Mouse (Mus musculus) heart, embryonic 12.5 days (tissue): ENCODE results near the gene Pcna. TPM values are rescaled to one million over a fixed set of nuclear protein-coding genes. Genes with fewer than 3 reads are reported as not detected.
"Not testable (repeated sequence)": the region's sequence is repeated elsewhere in the genome, so short reads cannot be mapped to it uniquely, and the experiment has no call there.

Experiments used
- ATAC-seq: fragments of 200-750 bp; cut with Nextera tagmentation; 2 replicates; pipeline ENCODE4 v1.8.0; 2017; ENCODE audit warnings: moderate TSS enrichment, moderate library complexity; ENCODE audit not compliant: insufficient number of reproducible peaks, low FRiP score
- H3K27ac ChIP-seq: fragments of 300-500 bp; sonication (generic); 2 replicates; pipeline ENCODE4 v1.5.1; 2016; ENCODE audit warnings: mild to moderate bottlenecking, moderate library complexity; ENCODE audit not compliant: poor library complexity, severe bottlenecking
- H3K27me3 ChIP-seq: fragments of 300-500 bp; sonication (generic); replicated peaks from 2 replicates; pipeline ENCODE4 v1.6.1; 2016; ENCODE audit warnings: mild to moderate bottlenecking, moderate library complexity
- H3K36me3 ChIP-seq: fragments of 300-500 bp; sonication (generic); 2 replicates; pipeline ENCODE4 v1.6.1; 2016; ENCODE audit warnings: mild to moderate bottlenecking, moderate library complexity
- H3K4me1 ChIP-seq: fragments of 300-500 bp; sonication (generic); replicated peaks from 2 replicates; pipeline ENCODE4 v1.6.1; 2016; ENCODE audit warnings: mild to moderate bottlenecking
- H3K4me2 ChIP-seq: fragments of 300-500 bp; sonication (generic); 2 replicates; pipeline ENCODE4 v1.6.1; 2016; ENCODE audit warnings: mild to moderate bottlenecking, moderate library complexity
- H3K4me3 ChIP-seq: fragments of 300-500 bp; sonication (generic); 2 replicates; pipeline ENCODE4 v1.5.1; 2016; ENCODE audit warnings: mild to moderate bottlenecking
- H3K9ac ChIP-seq: fragments of 300-500 bp; sonication (generic); 2 replicates; pipeline ENCODE4 v1.6.1; 2016; ENCODE audit warnings: mild to moderate bottlenecking, moderate library complexity
- H3K9me3 ChIP-seq: fragments of 300-500 bp; sonication (generic); replicated peaks from 2 replicates; pipeline ENCODE4 v1.6.1; 2016; ENCODE audit warnings: mild to moderate bottlenecking, moderate library complexity
- WGBS: fragments of 180-500 bp; shearing (Covaris S2); methylation state at CpG from one replicate; pipeline ENCODE4 v1.1.7; 2016; 5-methylcytosine and 5-hydroxymethylcytosine counted together
- polyA plus RNA-seq: library from polyadenylated mRNA; unstranded; fragments of >200 nt; fragmentation: Nextera tagmentation; extraction: Ambion mirVana; gene quantifications from 2 replicates; pipeline ENCODE4 v1.2.1, GENCODE M21; 2016

The Pcna gene
- polyA plus RNA-seq: 172 and 177 TPM in 2 replicates

GRCm38 (mm10) chr2:132252542-132253528 lies at the start of gene Pcna:
TSS of gene Pcna (minus strand) at chr2:132253314.
- peaks cover 25% of the 10 kb centered on the region for H3K4me1 ChIP-seq
- under 1% methylated on average over 78 of the region's 79 CpGs for WGBS
- peaks cover 20% of the 10 kb centered on the region for H3K36me3 ChIP-seq
- no peaks in the 10 kb centered on the region for H3K27me3 ChIP-seq
- peak within 1 kb of the TSS; percentile 78 for H3K9ac ChIP-seq
- H3K27ac ChIP-seq: peak within 1 kb of the TSS; percentile 87
- peak; percentile 100 for ATAC-seq
- H3K4me2 ChIP-seq: peak within 1 kb of the TSS; percentile 84
- peak within 1 kb of the TSS; percentile 86 for H3K4me3 ChIP-seq
- H3K9me3 ChIP-seq: no peaks in the 10 kb centered on the region

GRCm38 (mm10) chr2:132301436-132301835 lies 48.3 kb upstream of the Pcna start:
- H3K9me3 ChIP-seq: no peaks in the 10 kb centered on the region
- H3K4me2 ChIP-seq: no peak overlapping the region
- 0 out of 2 replicates have a peak, but pooled peaks cover 1% of the 10 kb centered on the region for H3K4me1 ChIP-seq
- no peak overlapping the region for H3K4me3 ChIP-seq
- ATAC-seq: no peak
- H3K36me3 ChIP-seq: peaks cover 72% of the 10 kb centered on the region
- H3K27me3 ChIP-seq: no peaks in the 10 kb centered on the region
- no peak overlapping the region for H3K27ac ChIP-seq
- WGBS: 89% methylated on average over 4 of the region's 4 CpGs
- no peak overlapping the region for H3K9ac ChIP-seq

GRCm38 (mm10) chr2:132298250-132298649 lies 45.1 kb upstream of the Pcna start:
- H3K4me2 ChIP-seq: no peak overlapping the region
- H3K9ac ChIP-seq: no peak overlapping the region
- H3K27me3 ChIP-seq: no peaks in the 10 kb centered on the region
- H3K4me3 ChIP-seq: no peak overlapping the region
- H3K9me3 ChIP-seq: no peaks in the 10 kb centered on the region
- H3K4me1 ChIP-seq: peaks cover 17% of the 10 kb centered on the region
- no peak for ATAC-seq
- 92% methylated on average over 4 of the region's 4 CpGs for WGBS
- no peak overlapping the region for H3K27ac ChIP-seq
- peaks cover 64% of the 10 kb centered on the region for H3K36me3 ChIP-seq

GRCm38 (mm10) chr2:132293694-132294450 lies 40.8 kb upstream of the Pcna start:
- Histone ChIP-seq H3K27me3 (no peaks in the 10 kb centered on the region), H3K27ac (no peak overlapping the region), H3K36me3 (peaks cover 29% of the 10 kb centered on the region), H3K9me3 (no peaks in the 10 kb centered on the region), H3K9ac (no peak overlapping the region), H3K4me2 (no peak overlapping the region), H3K4me3 (no peak overlapping the region), H3K4me1 (peaks cover 47% of the 10 kb centered on the region)
- no peak for ATAC-seq
- 79% methylated on average over 10 of the region's 10 CpGs for WGBS

- Histone ChIP-seq H3K4me2 (peak overlapping the region; percentile 28), H3K9ac (no peak overlapping the region), H3K9me3 (no peaks in the 10 kb centered on the region), H3K4me3 (no peak overlapping the region), H3K27me3 (no peaks in the 10 kb centered on the region), H3K36me3 (peaks cover 14% of the 10 kb centered on the region), H3K27ac (peak overlapping the region; percentile 63), H3K4me1 (peaks cover 47% of the 10 kb centered on the region)
- WGBS: 6% methylated on average over 4 of the region's 4 CpGs
- peak; percentile 63 for ATAC-seq
Observed at GRCm38 (mm10) chr2:132292083-132292482, 39.0 kb upstream of the Pcna start.

- Histone ChIP-seq H3K36me3 (peaks cover 14% of the 10 kb centered on the region), H3K27ac (peak overlapping the region; percentile 63), H3K4me1 (peaks cover 44% of the 10 kb centered on the region), H3K9me3 (no peaks in the 10 kb centered on the region), H3K9ac (no peak overlapping the region; the same call in 1 of the 2 replicates), H3K4me2 (no peak overlapping the region), H3K4me3 (no peak overlapping the region), H3K27me3 (no peaks in the 10 kb centered on the region)
- 74% methylated on average over 3 of the region's 3 CpGs for WGBS
- ATAC-seq: no peak
Observed at GRCm38 (mm10) chr2:132291265-132291664, 38.2 kb upstream of the Pcna start.

GRCm38 (mm10) chr2:132290808-132291207 lies 37.7 kb upstream of the Pcna start:
- H3K27ac ChIP-seq: peak overlapping the region; percentile 63
- H3K36me3 ChIP-seq: peaks cover 13% of the 10 kb centered on the region
- no peaks in the 10 kb centered on the region for H3K27me3 ChIP-seq
- H3K9ac ChIP-seq: no peak overlapping the region
- 78% methylated on average over 6 of the region's 6 CpGs for WGBS
- peaks cover 40% of the 10 kb centered on the region for H3K4me1 ChIP-seq
- ATAC-seq: no peak
- no peak overlapping the region for H3K4me3 ChIP-seq
- H3K9me3 ChIP-seq: no peaks in the 10 kb centered on the region
- H3K4me2 ChIP-seq: no peak overlapping the region

GRCm38 (mm10) chr2:132289213-132289612 lies 36.1 kb upstream of the Pcna start:
- 53% methylated on average over 5 of the region's 7 CpGs for WGBS
- not testable (repeated sequence) for H3K36me3 ChIP-seq, H3K9ac ChIP-seq, ATAC-seq, H3K9me3 ChIP-seq, H3K27ac ChIP-seq, H3K27me3 ChIP-seq, H3K4me3 ChIP-seq, H3K4me2 ChIP-seq
- peaks cover 49% of the 10 kb centered on the region for H3K4me1 ChIP-seq

GRCm38 (mm10) chr2:132286376-132287076 lies 33.4 kb upstream of the Pcna start:
- peaks cover 53% of the 10 kb centered on the region for H3K4me1 ChIP-seq
- no peak for ATAC-seq

GRCm38 (mm10) chr2:132285722-132286121 lies 32.6 kb upstream of the Pcna start:
- Histone ChIP-seq H3K27ac (peak overlapping the region; percentile 79; the same call in 1 of the 2 replicates), H3K4me1 (peaks cover 48% of the 10 kb centered on the region)
- H3K36me3 ChIP-seq, ATAC-seq, H3K27me3 ChIP-seq, H3K9me3 ChIP-seq, H3K4me2 ChIP-seq, H3K4me3 ChIP-seq, H3K9ac ChIP-seq: not testable (repeated sequence)
- 82% methylated on average over 5 of the region's 5 CpGs for WGBS

More at GRCm38 (mm10) chr2:132286376-132287076, 33.4 kb upstream of the Pcna start:
- no peak overlapping the region for H3K4me3 ChIP-seq
- 81% methylated on average over 9 of the region's 9 CpGs for WGBS
- H3K27me3 ChIP-seq: 0 out of 2 replicates have a peak, but pooled peaks cover 5% of the 10 kb centered on the region
- H3K4me2 ChIP-seq: no peak overlapping the region
- no peak overlapping the region for H3K9ac ChIP-seq
- no peaks in the 10 kb centered on the region for H3K9me3 ChIP-seq
- no peaks in the 10 kb centered on the region for H3K36me3 ChIP-seq
- H3K27ac ChIP-seq: peak overlapping the region; percentile 21; the same call in 1 of the 2 replicates
